Mouse (Mus musculus): ENCODE measurements around the gene Ccdc149. TPM values are rescaled to one million over a fixed set of nuclear protein-coding genes. Genes with fewer than 3 reads are reported as not detected.
A peak's percentile ranks its signal among the peaks of the same experiment; 100 is the strongest.

Ccdc149 gene
- polyA plus RNA-seq, 1 experiment from 2014 or later = 0.64 TPM

DNA sequence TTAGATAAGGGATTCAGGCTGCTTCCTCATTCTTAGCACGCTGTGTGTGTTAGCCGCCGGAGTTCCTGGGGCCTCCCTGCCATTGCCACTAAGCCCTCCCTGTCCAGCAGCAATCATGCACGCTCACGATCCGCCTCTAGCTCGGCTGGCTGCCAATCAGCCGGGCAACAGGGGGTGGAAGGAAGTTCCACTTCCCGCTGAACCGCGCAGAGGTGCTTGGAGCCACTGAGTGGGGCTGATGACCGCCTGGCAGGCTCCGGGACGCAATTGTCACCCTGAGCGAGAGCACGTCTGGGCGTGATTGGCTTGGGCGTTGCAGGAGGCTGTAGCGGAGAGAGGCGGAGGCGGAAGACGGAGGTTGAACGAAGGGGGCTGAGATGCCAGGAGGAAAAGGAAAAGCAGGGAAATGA is 5.0 kb upstream of the Ccdc149 start:
- Histone ChIP-seq H3K9me3 (replicated peaks) (no peaks in the 10 kb centered on the region), H3K4me3 (peak overlapping the region; percentile 51), H3K27ac (peak overlapping the region; percentile 66), H3K4me1 (peaks cover 18% of the 10 kb centered on the region), H3K27me3 (ENCODE audit: low read depth, poor library complexity, severe bottlenecking) (peaks cover 26% of the 10 kb centered on the region), H3K36me3 (no peaks in the 10 kb centered on the region)
- under 1% methylated on average over 23 of the region's 23 CpGs for WGBS
- DNase-seq (ENCODE audit: low spot score) = peak; percentile 78

DNA sequence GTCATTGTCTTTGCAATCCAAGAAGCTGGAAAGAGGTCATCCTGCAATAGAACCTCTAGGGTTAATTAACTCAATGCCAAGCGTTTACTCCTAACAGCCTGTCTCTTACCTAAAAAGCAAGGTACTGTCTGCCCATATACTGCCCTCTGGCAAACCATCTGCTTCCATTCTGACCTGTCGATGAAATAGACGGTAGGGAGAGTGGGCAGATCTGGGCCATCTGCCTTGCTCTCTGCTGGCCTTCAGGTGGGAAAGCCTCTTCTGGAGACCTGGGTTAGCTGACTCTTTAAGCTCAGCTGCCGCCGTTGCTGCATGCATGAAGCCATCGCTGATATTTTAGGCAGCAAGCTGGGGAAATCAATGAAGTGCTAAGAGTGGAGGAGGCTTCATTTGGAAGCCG is 2.7 kb upstream of the Ccdc149 start:
- 92% methylated on average over 7 of the region's 7 CpGs for WGBS
- H3K4me1 ChIP-seq = peaks cover 22% of the 10 kb centered on the region
- H3K9me3 ChIP-seq (replicated peaks) = no peaks in the 10 kb centered on the region
- no peak overlapping the region for H3K4me3 ChIP-seq
- H3K27me3 ChIP-seq (ENCODE audit: low read depth, poor library complexity, severe bottlenecking) = peaks cover 43% of the 10 kb centered on the region
- no peak overlapping the region for H3K27ac ChIP-seq
- H3K36me3 ChIP-seq = no peaks in the 10 kb centered on the region
- no peak for DNase-seq (ENCODE audit: low spot score)

DNA sequence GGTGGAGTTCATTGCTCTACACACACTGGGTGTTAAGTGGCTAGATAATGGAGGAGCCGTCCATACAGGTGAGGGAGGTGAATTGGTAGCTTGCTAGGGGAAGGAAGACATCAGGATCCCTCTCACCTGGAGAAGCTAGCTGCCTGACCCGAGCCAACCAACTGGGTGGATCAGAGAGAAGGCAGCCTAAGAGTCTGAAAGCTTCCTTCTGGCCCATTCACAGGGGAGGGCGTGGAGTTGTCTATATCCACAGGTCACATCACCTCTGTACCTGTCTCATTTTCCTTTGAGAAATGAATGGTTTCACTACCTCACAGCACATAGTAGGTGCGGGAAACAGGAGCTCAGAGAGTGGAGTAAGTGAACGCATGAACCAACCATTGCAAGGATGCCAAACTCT is 770 bp downstream of the Ccdc149 start:
- WGBS = 54% methylated on average over 5 of the region's 5 CpGs

DNA sequence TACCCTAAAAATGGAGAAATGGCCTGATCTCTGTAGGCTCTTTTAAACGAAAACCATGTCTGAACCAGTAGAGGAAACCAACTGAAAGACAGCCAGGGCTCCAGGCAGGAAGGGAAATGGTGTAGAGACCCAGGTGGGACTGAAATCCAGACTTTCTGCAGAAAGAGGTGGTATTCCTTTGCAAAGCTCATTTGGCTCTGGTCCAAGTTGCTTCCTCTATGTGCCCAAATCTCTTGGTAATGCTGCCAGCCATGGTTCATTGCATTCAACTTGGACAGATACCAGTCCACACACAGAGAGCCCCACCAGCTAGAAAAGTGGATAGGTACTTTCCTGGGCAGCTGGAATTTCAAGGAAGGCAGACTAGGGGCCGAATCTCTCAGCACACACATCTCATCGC is 3.5 kb downstream of the Ccdc149 start:
- DNase-seq (ENCODE audit: low spot score) = no peak
- no peak overlapping the region for H3K4me3 ChIP-seq
- no peak overlapping the region for H3K27ac ChIP-seq
- H3K36me3 ChIP-seq = no peaks in the 10 kb centered on the region
- H3K27me3 ChIP-seq (ENCODE audit: low read depth, poor library complexity, severe bottlenecking) = peaks cover 33% of the 10 kb centered on the region
- 78% methylated on average over 3 of the region's 3 CpGs for WGBS
- peaks cover 8% of the 10 kb centered on the region for H3K4me1 ChIP-seq
- H3K9me3 ChIP-seq (replicated peaks) = peaks cover 3% of the 10 kb centered on the region; the same call in 1 of the 2 replicates

More for the DNA sequence above, 770 bp downstream of the Ccdc149 start:
- Histone ChIP-seq H3K36me3 (no peaks in the 10 kb centered on the region), H3K9me3 (replicated peaks) (no peaks in the 10 kb centered on the region), H3K4me3 (peak overlapping the region; percentile 70), H3K4me1 (peaks cover 8% of the 10 kb centered on the region), H3K27me3 (ENCODE audit: low read depth, poor library complexity, severe bottlenecking) (peaks cover 45% of the 10 kb centered on the region), H3K27ac (no peak overlapping the region)
- DNase-seq (ENCODE audit: low spot score) = no peak

DNA sequence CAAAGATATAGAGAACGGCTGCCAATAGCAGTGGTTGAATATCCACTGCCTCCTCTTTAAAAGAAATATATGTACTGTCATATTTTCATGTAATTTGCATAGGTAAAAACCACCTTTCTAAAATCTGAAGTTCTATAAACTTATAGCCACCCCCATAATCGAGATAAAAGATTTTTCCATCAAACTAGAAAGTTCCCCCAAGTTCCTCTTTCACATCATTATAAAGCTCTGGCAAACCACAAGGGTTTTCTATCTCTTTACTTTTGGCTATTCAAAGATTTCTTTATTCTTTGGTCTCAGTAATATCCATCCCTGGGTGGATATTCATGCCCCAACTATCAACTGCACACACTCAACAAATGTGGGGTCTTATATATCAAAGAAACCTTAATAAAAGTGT is 8.9 kb downstream of the Ccdc149 start:
- no peaks in the 10 kb centered on the region for H3K27me3 ChIP-seq (ENCODE audit: low read depth, poor library complexity, severe bottlenecking)
- no peak overlapping the region for H3K4me3 ChIP-seq
- no peak for DNase-seq (ENCODE audit: low spot score)
- H3K27ac ChIP-seq = no peak overlapping the region
- peaks cover 3% of the 10 kb centered on the region; the same call in 1 of the 2 replicates for H3K9me3 ChIP-seq (replicated peaks)
- no peaks in the 10 kb centered on the region for H3K36me3 ChIP-seq
- no peaks in the 10 kb centered on the region for H3K4me1 ChIP-seq
- 83% methylated on average over 2 of the region's 2 CpGs for WGBS

DNA sequence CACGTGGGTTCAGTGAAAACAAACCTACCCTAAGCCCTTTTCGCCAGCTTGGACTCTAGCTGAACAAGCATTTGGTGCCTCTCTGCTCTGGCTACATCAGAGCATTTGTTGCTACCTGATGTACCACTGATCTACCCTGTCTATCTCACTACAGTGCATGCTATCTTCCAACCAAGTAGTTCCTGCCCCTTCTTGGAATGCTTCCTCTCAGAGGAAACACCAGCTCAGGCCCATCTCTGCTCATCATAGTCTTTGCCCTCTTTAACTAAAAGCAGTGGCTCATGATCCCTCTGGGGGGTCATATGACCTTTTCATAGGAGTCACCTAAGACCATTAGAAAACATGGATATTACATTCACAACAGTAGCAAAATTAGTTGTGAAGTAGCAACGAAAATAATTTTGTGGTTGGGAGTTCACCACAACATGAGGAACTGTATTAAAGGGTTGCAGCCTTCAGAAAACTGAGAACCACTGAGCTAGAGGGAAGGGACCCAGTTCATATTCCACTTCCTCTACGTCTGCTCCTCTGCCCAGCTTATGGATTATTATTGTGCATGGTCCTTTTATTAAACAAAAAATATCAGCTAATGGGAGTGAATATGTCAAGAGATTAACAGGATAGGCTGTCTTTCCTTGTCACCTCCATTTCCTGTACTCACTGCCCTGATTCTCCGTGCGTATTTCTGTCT is 9.7 kb downstream of the Ccdc149 start:
- Histone ChIP-seq H3K27me3 (ENCODE audit: low read depth, poor library complexity, severe bottlenecking) (no peaks in the 10 kb centered on the region), H3K4me3 (no peak overlapping the region), H3K9me3 (replicated peaks) (peaks cover 3% of the 10 kb centered on the region; the same call in 1 of the 2 replicates), H3K36me3 (no peaks in the 10 kb centered on the region), H3K27ac (no peak overlapping the region), H3K4me1 (no peaks in the 10 kb centered on the region)
- DNase-seq (ENCODE audit: low spot score) = no peak
- 80% methylated on average over 6 of the region's 6 CpGs for WGBS

DNA sequence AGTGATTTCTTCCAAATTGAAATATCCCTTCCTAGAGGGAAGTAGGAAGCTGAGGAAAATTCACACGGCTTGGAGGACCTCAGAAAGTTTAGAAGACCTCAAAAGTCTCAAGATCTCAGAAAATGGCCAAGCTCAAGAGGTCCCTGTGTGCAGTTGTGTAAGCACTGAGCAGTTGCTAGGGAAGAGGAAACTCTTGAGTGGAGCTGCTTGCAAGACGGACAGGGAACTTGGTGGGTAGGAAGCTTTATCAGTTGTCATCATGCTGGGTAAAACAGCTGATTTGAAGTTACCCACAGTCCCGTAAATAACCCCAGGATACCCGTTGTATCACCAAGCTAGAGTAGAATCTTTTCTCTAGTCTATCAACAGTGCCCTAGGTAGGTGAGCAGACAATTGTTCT is 12.0 kb downstream of the Ccdc149 start:
- no peaks in the 10 kb centered on the region for H3K4me1 ChIP-seq
- DNase-seq (ENCODE audit: low spot score) = no peak
- 92% methylated on average over 4 of the region's 4 CpGs for WGBS
- no peaks in the 10 kb centered on the region for H3K27me3 ChIP-seq (ENCODE audit: low read depth, poor library complexity, severe bottlenecking)
- no peaks in the 10 kb centered on the region for H3K36me3 ChIP-seq
- H3K4me3 ChIP-seq = no peak overlapping the region
- no peak overlapping the region for H3K27ac ChIP-seq
- no peaks in the 10 kb centered on the region for H3K9me3 ChIP-seq (replicated peaks)

DNA sequence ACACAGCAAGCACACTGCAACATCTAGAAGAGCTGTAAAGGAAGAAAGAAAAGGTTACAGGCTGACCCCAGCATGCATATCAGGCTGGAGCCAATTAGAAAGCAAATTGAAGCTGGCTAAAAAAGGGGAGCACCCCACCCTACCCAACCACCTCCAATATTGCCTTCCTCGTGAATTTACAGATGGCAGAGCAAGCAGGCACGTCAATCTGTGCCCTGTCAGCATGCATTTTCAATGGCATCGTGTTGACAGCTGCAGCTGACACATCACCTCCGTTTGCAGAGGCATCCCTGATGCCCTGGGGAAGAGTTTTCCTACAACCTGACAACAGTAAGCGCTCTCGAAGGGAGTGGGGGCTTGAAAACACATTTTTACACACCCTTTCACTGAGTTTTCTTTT is 14.2 kb downstream of the Ccdc149 start:
- Histone ChIP-seq H3K27me3 (ENCODE audit: low read depth, poor library complexity, severe bottlenecking) (no peaks in the 10 kb centered on the region), H3K9me3 (replicated peaks) (no peaks in the 10 kb centered on the region), H3K36me3 (no peaks in the 10 kb centered on the region), H3K4me3 (no peak overlapping the region), H3K27ac (no peak overlapping the region), H3K4me1 (no peaks in the 10 kb centered on the region)
- DNase-seq (ENCODE audit: low spot score) = no peak
- 74% methylated on average over 6 of the region's 6 CpGs for WGBS

DNA sequence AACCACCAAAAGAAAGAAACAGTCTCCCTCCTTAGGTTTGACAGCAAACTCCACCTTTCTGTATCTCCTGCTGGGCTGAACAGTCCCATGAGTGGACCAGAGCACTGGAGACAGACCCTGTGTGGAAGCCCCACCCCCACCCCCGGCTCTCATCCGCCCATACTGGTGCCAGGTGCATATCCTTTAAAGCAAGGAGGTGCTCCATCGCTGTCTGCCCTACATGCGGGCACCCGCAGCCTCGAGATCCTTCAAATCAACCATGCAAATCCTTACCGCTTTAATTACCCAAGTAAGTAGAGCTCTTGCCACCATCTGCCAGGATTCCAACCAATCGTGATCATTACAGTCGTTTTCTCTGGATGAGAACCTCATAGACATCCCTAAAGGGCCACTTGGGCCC is 20.5 kb downstream of the Ccdc149 start:
- no peaks in the 10 kb centered on the region for H3K36me3 ChIP-seq
- no peak overlapping the region for H3K4me3 ChIP-seq
- H3K9me3 ChIP-seq (replicated peaks) = no peaks in the 10 kb centered on the region
- DNase-seq (ENCODE audit: low spot score) = no peak
- H3K27ac ChIP-seq = no peak overlapping the region
- WGBS = 79% methylated on average over 9 of the region's 9 CpGs
- H3K27me3 ChIP-seq (ENCODE audit: low read depth, poor library complexity, severe bottlenecking) = no peaks in the 10 kb centered on the region
- no peaks in the 10 kb centered on the region for H3K4me1 ChIP-seq

DNA sequence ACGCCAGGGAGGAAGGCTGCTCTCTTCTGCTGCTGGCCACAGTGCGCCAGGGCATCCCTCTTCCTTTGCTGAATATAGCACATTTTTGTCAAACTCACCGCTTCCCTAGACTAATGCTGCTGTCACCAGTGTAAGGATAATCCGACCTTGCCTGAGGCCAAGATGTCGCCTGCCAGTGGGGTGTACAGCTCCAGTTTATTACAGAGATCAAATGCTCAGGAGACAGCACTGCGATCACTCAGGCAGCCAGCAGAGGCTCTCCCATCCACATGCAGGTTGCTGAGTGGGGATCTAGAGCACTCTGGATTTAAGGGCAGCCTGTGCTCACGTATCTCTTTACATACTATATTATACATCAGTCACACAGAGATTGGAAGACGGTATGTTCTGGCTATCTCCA is 22.1 kb downstream of the Ccdc149 start:
- Histone ChIP-seq H3K4me1 (no peaks in the 10 kb centered on the region), H3K36me3 (no peaks in the 10 kb centered on the region), H3K27ac (no peak overlapping the region), H3K27me3 (ENCODE audit: low read depth, poor library complexity, severe bottlenecking) (no peaks in the 10 kb centered on the region), H3K4me3 (no peak overlapping the region), H3K9me3 (replicated peaks) (no peaks in the 10 kb centered on the region)
- no peak for DNase-seq (ENCODE audit: low spot score)
- 76% methylated on average over 8 of the region's 8 CpGs for WGBS

DNA sequence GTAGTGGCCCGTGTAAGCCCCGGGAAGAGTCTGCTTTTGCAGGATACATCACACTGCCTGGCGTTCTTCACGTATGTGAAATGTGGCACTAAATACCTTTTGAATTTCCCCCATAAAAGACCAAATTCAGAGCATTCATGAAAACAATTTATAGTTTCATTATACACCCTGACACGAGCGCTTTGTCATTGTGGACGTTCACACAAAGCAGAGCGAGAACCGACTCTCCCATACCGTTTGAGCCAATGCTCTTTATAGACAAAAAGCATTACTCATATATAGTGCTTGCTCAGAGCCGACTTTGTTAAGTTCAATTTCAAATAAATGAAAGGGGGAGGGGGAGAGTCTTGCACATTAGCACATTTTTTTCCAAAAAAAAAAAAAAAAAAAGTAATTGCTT is 31.0 kb downstream of the Ccdc149 start:
- DNase-seq (ENCODE audit: low spot score) = no peak
- H3K27ac ChIP-seq = no peak overlapping the region
- 91% methylated on average over 11 of the region's 11 CpGs for WGBS
- no peaks in the 10 kb centered on the region for H3K4me1 ChIP-seq
- H3K4me3 ChIP-seq = no peak overlapping the region
- H3K36me3 ChIP-seq = no peaks in the 10 kb centered on the region
- no peaks in the 10 kb centered on the region for H3K9me3 ChIP-seq (replicated peaks)
- no peaks in the 10 kb centered on the region for H3K27me3 ChIP-seq (ENCODE audit: low read depth, poor library complexity, severe bottlenecking)

DNA sequence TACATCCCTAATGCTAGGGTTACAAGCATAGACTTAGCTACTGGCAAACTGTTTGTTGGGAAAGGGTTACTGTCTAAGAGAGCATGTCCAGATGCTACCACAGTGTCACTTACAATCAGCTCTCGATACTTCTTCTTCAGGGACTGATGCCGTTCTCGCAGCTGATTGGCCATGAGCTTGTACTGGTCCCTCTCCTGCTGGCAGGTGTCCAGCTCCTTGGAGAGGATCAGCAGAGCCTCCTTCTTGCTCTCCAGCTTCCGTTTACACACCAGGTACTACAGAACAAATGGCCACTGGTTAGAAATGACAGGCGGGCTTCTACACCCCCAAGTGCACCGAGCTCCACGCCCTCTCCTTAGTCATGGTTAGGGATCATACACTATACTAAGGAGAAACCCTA is 32.4 kb downstream of the Ccdc149 start:
- Histone ChIP-seq H3K27me3 (ENCODE audit: low read depth, poor library complexity, severe bottlenecking) (no peaks in the 10 kb centered on the region), H3K9me3 (replicated peaks) (no peaks in the 10 kb centered on the region), H3K4me1 (no peaks in the 10 kb centered on the region), H3K27ac (no peak overlapping the region), H3K4me3 (no peak overlapping the region), H3K36me3 (no peaks in the 10 kb centered on the region)
- 91% methylated on average over 7 of the region's 7 CpGs for WGBS
- DNase-seq (ENCODE audit: low spot score) = no peak

DNA sequence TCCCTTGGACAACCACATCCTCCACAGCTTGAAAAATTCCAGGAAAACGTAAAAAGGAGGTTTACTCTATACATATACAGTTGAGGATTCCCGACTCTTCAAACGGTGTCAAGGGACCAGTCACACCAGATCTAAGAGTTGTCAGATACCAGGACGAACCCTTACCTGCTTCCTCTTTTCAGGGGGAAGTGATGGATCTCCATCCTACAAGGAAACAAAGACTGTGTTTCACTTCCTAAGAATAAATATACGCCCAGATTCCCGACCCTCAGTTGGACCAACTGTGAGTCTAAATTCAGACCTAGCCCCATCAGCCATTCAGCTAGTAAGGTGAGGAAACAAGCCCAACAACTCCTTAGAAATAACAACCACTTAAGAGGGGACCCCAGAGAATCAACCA is 35.8 kb downstream of the Ccdc149 start:
- Histone ChIP-seq H3K4me1 (peaks cover 16% of the 10 kb centered on the region), H3K4me3 (no peak overlapping the region), H3K27me3 (ENCODE audit: low read depth, poor library complexity, severe bottlenecking) (no peaks in the 10 kb centered on the region), H3K36me3 (no peaks in the 10 kb centered on the region), H3K27ac (no peak overlapping the region), H3K9me3 (replicated peaks) (no peaks in the 10 kb centered on the region)
- WGBS = 86% methylated on average over 6 of the region's 6 CpGs
- no peak for DNase-seq (ENCODE audit: low spot score)

DNA sequence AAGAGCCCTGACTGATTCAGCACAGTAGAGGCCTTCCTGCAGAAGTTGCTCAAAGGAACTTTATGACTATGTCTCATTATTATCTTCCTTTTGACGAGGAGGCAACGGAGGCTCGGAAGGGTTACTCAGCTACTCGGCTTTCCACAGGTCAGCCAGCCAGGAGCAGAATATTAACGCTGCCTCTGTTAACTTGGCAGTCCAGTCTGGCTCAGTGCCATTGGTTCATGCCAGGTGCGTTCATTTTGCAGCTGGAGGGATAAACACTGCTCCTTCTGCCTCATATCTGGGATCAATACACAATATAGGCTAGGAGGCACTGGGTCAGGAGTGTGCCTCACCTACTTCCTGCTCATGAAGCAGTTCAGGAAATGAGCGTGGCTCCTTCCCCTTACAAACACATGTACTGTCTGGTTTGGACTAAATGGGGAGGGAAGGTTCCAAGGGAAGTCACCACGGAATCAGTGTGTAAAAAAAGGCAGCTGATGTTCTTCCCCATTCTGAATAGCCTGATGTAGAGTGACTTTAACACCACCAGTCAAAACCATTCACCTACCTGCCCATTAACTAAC is 40.0 kb downstream of the Ccdc149 start:
- Histone ChIP-seq H3K4me1 (peaks cover 29% of the 10 kb centered on the region), H3K27me3 (ENCODE audit: low read depth, poor library complexity, severe bottlenecking) (no peaks in the 10 kb centered on the region), H3K36me3 (no peaks in the 10 kb centered on the region), H3K4me3 (no peak overlapping the region), H3K27ac (no peak overlapping the region), H3K9me3 (replicated peaks) (no peaks in the 10 kb centered on the region)
- peak; percentile 31 for DNase-seq (ENCODE audit: low spot score)
- 61% methylated on average over 8 of the region's 8 CpGs for WGBS
